Mouse (Mus musculus): Measurements from ENCODE around the gene Mink1.

DNA sequence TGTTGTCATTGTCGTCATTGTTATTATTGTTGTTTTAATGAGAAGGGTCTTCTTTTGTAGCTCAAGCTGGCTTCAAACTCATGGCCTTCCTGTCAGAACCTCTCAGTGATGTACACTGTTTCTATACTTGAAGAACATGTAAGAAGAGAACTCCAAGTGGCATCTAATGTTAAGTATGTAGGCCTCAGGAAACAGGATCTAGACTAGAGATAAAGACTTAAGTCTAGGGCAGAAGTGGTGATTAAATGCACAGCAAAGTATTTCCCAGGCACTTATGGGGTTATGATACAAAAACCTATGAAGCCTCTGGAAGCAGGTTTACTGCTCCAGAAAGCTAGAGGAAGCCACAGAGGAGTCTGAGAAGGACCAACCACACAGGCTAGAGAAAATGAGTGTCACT, 75.6 kb downstream of the Mink1 start:
- TF ChIP-seq CTCF (IDR thresholded peaks at IDR 0.05; ENCODE audit: borderline replicate concordance, insufficient read depth, low read depth, low read length) (no peak), POLR2A (IDR thresholded peaks at IDR 0.05; ENCODE audit: borderline replicate concordance, insufficient read depth, low read length) (no peak)
